Mouse (Mus musculus) midbrain, embryonic 16.5 days (tissue): ENCODE data around the gene C1qtnf3. TPM values are rescaled to one million over a fixed set of nuclear protein-coding genes. Genes with fewer than 3 reads are reported as not detected.

Experiments
- ATAC-seq: fragments of 200-750 bp; cut with Nextera tagmentation; 2 replicates; pipeline ENCODE4 v1.8.0; 2017; ENCODE audit warnings: moderate TSS enrichment
- H3K27ac ChIP-seq: fragments of 300-500 bp; sonication (generic); 2 replicates; pipeline ENCODE4 v1.5.1; 2014; ENCODE audit warnings: mild to moderate bottlenecking, low read length, mixed read lengths
- H3K27me3 ChIP-seq: fragments of 300-500 bp; sonication (generic); 2 replicates; pipeline ENCODE4 v1.6.1; 2014; ENCODE audit warnings: low read depth, low read length, mixed read lengths; ENCODE audit not compliant: control insufficient read depth, insufficient read depth
- H3K36me3 ChIP-seq: fragments of 300-500 bp; sonication (generic); 2 replicates; pipeline ENCODE4 v1.6.1; 2014; ENCODE audit warnings: mild to moderate bottlenecking, low read length, moderate library complexity, mixed read lengths; ENCODE audit not compliant: control insufficient read depth, insufficient read depth
- H3K4me1 ChIP-seq: fragments of 300-500 bp; sonication (generic); 2 replicates; pipeline ENCODE4 v1.6.1; 2014; ENCODE audit warnings: mild to moderate bottlenecking, low read length, mixed read lengths; ENCODE audit not compliant: control insufficient read depth, insufficient read depth
- H3K4me2 ChIP-seq: fragments of 300-500 bp; sonication (generic); 2 replicates; pipeline ENCODE4 v1.6.1; 2014; ENCODE audit warnings: mild to moderate bottlenecking, low read length, mixed read lengths
- H3K4me3 ChIP-seq: fragments of 300-500 bp; sonication (generic); 2 replicates; pipeline ENCODE4 v1.5.1; 2014; ENCODE audit warnings: low read depth, mild to moderate bottlenecking, low read length, moderate library complexity, mixed read lengths
- H3K9ac ChIP-seq: fragments of 300-500 bp; sonication (generic); 2 replicates; pipeline ENCODE4 v1.6.1; 2014; ENCODE audit warnings: low read depth, low read length, mixed read lengths
- H3K9me3 ChIP-seq: fragments of 300-500 bp; sonication (generic); replicated peaks from 2 replicates; pipeline ENCODE4 v1.6.1; 2014; ENCODE audit warnings: mild to moderate bottlenecking, low read length, mixed read lengths; ENCODE audit not compliant: control insufficient read depth, poor library complexity, severe bottlenecking
- WGBS: fragments of 180-500 bp; shearing (Covaris S2); extraction: QIAGEN DNeasy Blood & Tissue Kit; methylation state at CpG from one replicate; pipeline ENCODE4 v1.1.7; 2014; 5-methylcytosine and 5-hydroxymethylcytosine counted together
- polyA plus RNA-seq: library from polyadenylated mRNA; unstranded; fragments of >200 nt; fragmentation: Nextera tagmentation; extraction: Ambion mirVana; gene quantifications from 2 replicates; pipeline ENCODE4 v1.2.1, GENCODE M21; 2015

The C1qtnf3 gene
- polyA plus RNA-seq, 1 experiment from 2014 or later: 1.0 TPM

DNA sequence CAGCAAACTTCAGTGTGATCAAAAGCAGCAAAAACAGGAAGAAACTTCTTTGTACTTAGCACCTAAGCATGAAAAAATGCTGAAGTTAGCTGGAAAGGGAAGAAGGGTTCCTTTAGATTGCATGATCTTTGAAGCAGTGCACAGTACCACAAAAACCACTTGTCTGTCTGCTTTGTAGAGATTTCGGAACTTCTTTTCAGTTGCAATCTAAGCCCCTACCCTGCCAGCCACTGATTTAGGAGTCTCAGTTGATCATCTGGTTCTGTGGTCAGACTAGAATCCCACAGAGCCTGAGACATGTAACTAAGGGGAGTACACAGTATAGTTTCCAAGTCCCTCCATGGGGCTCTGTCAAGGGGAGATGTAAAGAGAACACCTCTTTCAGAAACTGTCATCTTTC, 1.3 kb downstream of the C1qtnf3 start:
- Histone ChIP-seq H3K9me3 (no peaks in the 10 kb centered on the region), H3K4me2 (no peak overlapping the region), H3K4me3 (no peak overlapping the region), H3K4me1 (peaks cover 3% of the 10 kb centered on the region; the same call in 1 of the 2 replicates), H3K27ac (no peak overlapping the region), H3K9ac (no peak overlapping the region), H3K27me3 (no peaks in the 10 kb centered on the region), H3K36me3 (no peaks in the 10 kb centered on the region)
- no peak for ATAC-seq
- 66% methylated on average over 1 of the region's 1 CpGs for WGBS

DNA sequence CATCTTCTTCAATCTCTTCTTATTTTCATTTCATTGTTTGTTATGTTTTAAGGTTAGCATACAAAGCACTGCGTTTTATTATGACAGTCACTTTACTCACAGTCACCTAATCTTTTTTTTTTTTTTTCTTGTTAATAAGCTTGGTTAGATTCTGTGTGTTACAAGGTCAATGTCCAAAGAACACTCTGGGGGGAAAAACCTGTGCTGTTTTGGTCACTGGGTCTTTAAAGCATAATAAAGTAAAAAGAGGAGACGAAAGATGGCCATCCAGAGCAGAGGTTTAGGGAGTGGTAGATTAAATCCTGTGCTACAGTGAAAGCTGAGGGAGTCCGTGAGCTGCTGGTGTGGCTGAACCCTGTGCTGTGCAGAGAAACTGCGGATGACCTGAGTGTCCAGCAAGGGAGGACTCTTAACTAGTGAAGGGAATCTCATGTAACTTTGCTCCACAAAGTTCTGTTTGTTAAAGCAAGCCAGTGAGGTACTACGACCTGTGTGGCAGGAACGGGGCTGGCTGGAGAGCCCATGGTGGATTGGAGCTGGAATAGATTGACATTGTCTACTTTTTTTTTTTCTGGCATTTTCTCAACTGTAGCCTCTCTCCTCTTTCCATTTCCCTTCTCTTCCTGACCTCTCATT, 2.4 kb downstream of the C1qtnf3 start:
- Histone ChIP-seq H3K4me3 (no peak overlapping the region), H3K9me3 (no peaks in the 10 kb centered on the region), H3K36me3 (no peaks in the 10 kb centered on the region), H3K4me2 (no peak overlapping the region), H3K9ac (no peak overlapping the region), H3K4me1 (peaks cover 3% of the 10 kb centered on the region; the same call in 1 of the 2 replicates), H3K27me3 (no peaks in the 10 kb centered on the region), H3K27ac (no peak overlapping the region)
- WGBS: 92% methylated on average over 6 of the region's 6 CpGs
- no peak for ATAC-seq

DNA sequence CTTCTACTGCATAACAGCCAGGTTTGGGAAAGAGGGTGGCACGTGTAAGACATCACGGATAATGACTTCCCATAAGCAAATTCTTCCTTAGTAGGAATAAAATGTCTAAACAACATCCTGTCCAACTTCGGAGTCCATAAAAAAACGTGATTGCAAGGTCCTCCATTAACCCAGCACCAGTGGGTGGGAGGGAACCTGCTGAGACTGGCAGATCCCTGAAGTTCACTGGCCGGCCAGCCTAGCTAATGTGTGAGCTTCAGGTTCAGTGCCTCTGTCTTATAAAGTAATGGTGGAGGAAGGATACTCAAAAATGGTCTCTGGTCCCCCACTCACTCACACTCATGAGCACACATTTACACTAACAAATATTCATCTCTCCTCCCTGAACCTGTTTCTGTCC, 3.0 kb downstream of the C1qtnf3 start:
- H3K4me1 ChIP-seq: peaks cover 3% of the 10 kb centered on the region; the same call in 1 of the 2 replicates
- no peaks in the 10 kb centered on the region for H3K9me3 ChIP-seq
- no peak overlapping the region for H3K4me3 ChIP-seq
- H3K27ac ChIP-seq: no peak overlapping the region
- H3K36me3 ChIP-seq: no peaks in the 10 kb centered on the region
- H3K27me3 ChIP-seq: no peaks in the 10 kb centered on the region
- no peak overlapping the region for H3K4me2 ChIP-seq
- no peak overlapping the region for H3K9ac ChIP-seq
- ATAC-seq: no peak
- WGBS: 74% methylated on average over 5 of the region's 5 CpGs

DNA sequence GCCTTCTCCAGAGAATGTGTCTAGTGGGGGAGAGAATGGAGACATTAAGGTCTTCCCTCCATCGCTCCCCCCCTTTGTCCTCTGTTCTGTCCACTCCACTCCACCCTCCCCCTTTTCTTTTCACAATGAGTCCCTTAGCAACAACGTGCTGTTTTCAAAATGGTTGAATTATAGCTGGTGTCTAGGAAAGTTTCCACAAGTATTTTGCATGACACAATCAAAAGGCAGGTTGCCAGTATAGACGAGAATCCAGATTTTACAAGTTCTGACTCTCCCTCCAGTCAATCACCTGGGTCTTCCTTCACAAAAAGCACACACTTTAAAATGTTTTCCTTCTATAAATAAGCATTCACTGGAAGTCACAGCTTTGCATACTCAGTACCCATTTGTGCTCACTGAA, 4.6 kb downstream of the C1qtnf3 start:
- Histone ChIP-seq H3K27me3 (no peaks in the 10 kb centered on the region), H3K4me1 (peaks cover 3% of the 10 kb centered on the region; the same call in 1 of the 2 replicates), H3K9ac (no peak overlapping the region), H3K27ac (no peak overlapping the region), H3K9me3 (no peaks in the 10 kb centered on the region), H3K4me3 (no peak overlapping the region), H3K4me2 (no peak overlapping the region), H3K36me3 (no peaks in the 10 kb centered on the region)
- ATAC-seq: no peak
- 45% methylated on average over 3 of the region's 3 CpGs for WGBS

DNA sequence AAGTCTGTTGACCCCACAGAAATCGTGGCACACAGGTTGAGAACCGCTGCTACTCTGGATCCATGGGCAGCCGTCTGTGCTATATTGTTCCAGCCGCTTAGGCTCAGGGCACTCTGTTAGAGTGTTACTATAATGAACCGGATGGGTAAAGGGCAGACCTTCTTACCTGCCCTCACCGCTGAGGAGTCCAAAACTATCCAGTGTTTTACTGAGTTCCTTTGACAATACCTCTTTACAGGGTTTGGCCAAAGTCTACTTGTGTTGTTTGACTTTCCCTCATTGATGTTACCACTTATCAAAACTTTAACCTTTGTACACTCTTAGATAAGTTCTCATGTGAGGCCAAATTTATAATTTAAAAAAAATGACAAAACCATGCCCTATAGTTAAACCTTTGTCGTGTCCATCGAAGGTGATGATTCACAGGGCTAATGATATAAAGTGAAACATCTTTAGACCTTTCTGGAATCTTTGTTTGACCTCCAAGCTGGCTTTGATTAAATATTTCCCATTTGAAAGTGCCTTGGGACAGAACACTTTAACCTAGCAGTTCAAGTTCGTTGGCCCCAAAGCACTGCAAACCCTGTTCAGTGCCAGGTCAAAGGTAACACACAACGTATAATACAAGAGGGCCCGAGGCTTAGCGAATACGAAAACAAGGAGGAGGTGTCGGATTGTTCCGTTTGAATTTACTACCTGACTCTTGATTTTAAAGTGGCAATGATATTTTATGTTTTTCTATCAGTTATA, 7.3 kb downstream of the C1qtnf3 start:
- WGBS: 93% methylated on average over 15 of the region's 15 CpGs
- no peak for ATAC-seq
- H3K9me3 ChIP-seq: no peaks in the 10 kb centered on the region
- H3K27ac ChIP-seq: no peak overlapping the region
- H3K27me3 ChIP-seq: no peaks in the 10 kb centered on the region
- H3K4me2 ChIP-seq: no peak overlapping the region
- H3K9ac ChIP-seq: no peak overlapping the region
- H3K36me3 ChIP-seq: no peaks in the 10 kb centered on the region
- no peaks in the 10 kb centered on the region for H3K4me1 ChIP-seq
- H3K4me3 ChIP-seq: no peak overlapping the region

DNA sequence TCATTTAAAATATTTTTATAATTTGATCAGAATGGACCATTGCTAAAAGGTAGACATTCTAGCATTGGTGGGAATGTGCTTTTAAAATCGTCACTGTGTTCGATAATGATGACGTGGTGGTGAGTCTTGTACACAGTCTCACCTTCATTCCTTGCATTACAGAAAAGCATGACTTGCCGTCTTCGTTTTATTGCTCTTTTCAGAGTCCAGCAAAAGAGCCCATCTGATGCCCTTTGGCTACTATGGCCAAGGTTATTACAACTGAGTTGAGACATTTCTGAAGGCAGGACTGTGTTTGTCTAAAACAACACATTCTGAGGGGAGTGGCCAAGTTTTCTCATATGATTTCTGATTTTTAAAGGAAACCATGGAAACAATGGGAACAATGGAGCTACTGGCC, 8.1 kb downstream of the C1qtnf3 start:
- no peak overlapping the region for H3K4me3 ChIP-seq
- no peaks in the 10 kb centered on the region for H3K9me3 ChIP-seq
- no peaks in the 10 kb centered on the region for H3K4me1 ChIP-seq
- H3K9ac ChIP-seq: no peak overlapping the region
- no peak for ATAC-seq
- WGBS: 93% methylated on average over 5 of the region's 5 CpGs
- no peak overlapping the region for H3K27ac ChIP-seq
- no peaks in the 10 kb centered on the region for H3K36me3 ChIP-seq
- no peaks in the 10 kb centered on the region for H3K27me3 ChIP-seq
- H3K4me2 ChIP-seq: no peak overlapping the region

DNA sequence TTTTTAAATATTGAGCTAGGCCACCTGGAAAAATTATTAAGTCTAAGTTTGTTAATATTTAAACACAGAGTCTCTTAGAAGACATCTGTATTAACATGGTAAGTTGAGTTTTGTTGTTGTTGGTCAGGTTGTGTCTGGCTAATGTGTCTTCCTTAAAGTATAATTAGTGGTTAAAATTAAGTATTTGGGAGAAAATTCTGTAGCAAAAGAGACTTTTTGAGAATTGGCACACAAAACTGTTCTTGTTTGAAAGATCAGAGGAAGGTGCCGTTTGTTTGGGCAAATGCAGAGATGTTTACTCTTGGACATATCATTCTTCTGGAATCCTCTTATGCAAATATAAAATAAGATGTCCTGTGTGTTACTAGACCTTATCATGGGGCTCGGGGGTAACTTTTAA, 10.5 kb downstream of the C1qtnf3 start:
- no peak for ATAC-seq
- Histone ChIP-seq H3K27ac (no peak overlapping the region), H3K4me2 (no peak overlapping the region), H3K9me3 (no peaks in the 10 kb centered on the region), H3K4me3 (no peak overlapping the region), H3K36me3 (no peaks in the 10 kb centered on the region), H3K9ac (no peak overlapping the region), H3K27me3 (no peaks in the 10 kb centered on the region), H3K4me1 (no peaks in the 10 kb centered on the region)
- 95% methylated on average over 2 of the region's 2 CpGs for WGBS

DNA sequence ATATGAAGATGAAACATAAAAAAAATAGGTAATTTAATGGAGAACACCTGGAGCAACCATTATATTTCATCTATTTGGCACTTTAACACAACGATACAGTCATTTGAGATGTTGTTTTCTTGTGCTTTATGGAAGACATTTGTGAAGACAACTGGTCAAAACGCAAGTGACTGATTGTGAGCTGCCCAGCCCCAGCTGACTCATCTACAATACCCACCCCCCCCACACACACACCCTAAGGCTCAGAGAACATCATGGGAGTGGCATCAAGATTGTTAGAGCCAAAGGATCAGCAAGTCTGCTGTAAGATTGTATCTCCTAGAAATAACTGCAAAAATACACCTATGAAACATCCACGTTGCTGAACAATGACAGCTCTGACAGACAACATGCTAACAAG, 17.3 kb downstream of the C1qtnf3 start:
- 79% methylated on average over 3 of the region's 3 CpGs for WGBS
- no peaks in the 10 kb centered on the region for H3K27me3 ChIP-seq
- no peaks in the 10 kb centered on the region for H3K4me1 ChIP-seq
- no peak overlapping the region for H3K4me3 ChIP-seq
- no peak overlapping the region for H3K27ac ChIP-seq
- no peak overlapping the region for H3K9ac ChIP-seq
- no peak overlapping the region for H3K4me2 ChIP-seq
- no peaks in the 10 kb centered on the region for H3K36me3 ChIP-seq
- no peak for ATAC-seq
- H3K9me3 ChIP-seq: no peaks in the 10 kb centered on the region

DNA sequence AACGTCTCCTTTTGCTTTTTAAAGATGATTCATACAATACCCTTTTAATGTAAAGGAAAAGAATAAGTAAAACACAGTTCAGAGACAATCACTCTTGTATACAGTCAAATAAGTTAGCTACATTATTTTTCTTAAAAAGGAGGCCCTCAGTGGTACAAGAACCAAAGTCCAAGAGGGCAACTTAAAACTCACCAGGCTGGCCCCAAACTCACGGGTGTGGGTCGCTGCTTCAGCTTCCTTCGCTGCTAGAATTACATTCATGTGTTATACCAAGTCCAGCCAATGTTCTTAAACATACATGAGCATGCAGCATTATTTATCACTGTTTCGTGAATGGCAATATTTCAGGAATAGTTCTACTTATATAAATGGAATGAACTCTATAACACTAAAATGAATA, 18.6 kb downstream of the C1qtnf3 start:
- no peak overlapping the region for H3K9ac ChIP-seq
- H3K4me2 ChIP-seq: no peak overlapping the region
- H3K27me3 ChIP-seq: no peaks in the 10 kb centered on the region
- no peaks in the 10 kb centered on the region for H3K9me3 ChIP-seq
- no peaks in the 10 kb centered on the region for H3K4me1 ChIP-seq
- H3K4me3 ChIP-seq: no peak overlapping the region
- H3K36me3 ChIP-seq: no peaks in the 10 kb centered on the region
- WGBS: 84% methylated on average over 5 of the region's 5 CpGs
- no peak for ATAC-seq
- no peak overlapping the region for H3K27ac ChIP-seq
